Comparison of ENCODE assay signal across 26 mouse cellular contexts in the genomic region with DNA sequence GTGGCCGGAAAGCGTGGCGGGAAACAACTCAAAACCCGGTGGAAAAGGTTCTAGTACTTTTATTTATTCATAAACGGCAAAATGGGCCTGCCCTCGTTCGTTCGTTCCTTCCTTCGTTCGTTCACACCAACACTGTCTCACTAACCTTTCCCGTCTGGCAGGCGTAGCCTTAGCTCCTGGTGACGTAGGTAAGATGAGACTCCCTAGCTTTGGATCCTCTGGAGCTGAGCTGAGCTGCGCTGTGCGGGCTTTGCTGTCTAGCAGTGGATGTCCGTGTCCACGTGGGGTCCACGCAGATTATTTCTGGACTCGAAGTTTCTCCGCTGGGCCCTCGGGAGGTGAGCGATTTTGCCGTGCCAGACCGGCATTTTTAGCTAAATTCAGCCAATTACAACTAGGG. TPM values are rescaled to one million over a fixed set of nuclear protein-coding genes. Genes with fewer than 3 reads are reported as not detected.
A peak's percentile ranks its signal among the peaks of the same experiment; 100 is the strongest.
DNase-seq lines count a peak whose midpoint lies in the region; ATAC-seq and TF ChIP-seq lines count a peak whose summit lies in the region.
"Had no signal": no experiment of that assay in that cellular context is flagged by ENCODE, and none has a peak within 500 bp of the region (broad histone marks: within the 10 kb centered on the region; RNA-seq: fewer than 3 reads in every experiment).

No protein-coding gene starts in this region.

- H3K27ac ChIP-seq in embryonic facial prominence, embryonic 11.5 days (replicated peaks; ENCODE audit: low read depth, low read length), result no peak overlapping the region
- no peak overlapping the region for H3K27ac ChIP-seq in embryonic facial prominence, embryonic 10.5 days (replicated peaks)
- H3K27ac ChIP-seq in ES-Bruce4 (ENCODE audit: insufficient read depth, low read length), result peak overlapping the region; percentile 23
- H3K27ac ChIP-seq: gastrocnemius, adult 2 months; heart, embryonic 15.5 days; hindbrain, embryonic 10.5 days; hindbrain, embryonic 13.5 days; intestine, embryonic 15.5 days had no signal

- H3K36me3 ChIP-seq in embryonic facial prominence, embryonic 11.5 days (replicated peaks; ENCODE audit: control insufficient read depth, insufficient read depth, low read depth, low read length), result peaks cover 4% of the 10 kb centered on the region; the same call in 1 of the 2 replicates
- peaks cover 59% of the 10 kb centered on the region for H3K36me3 ChIP-seq in embryonic facial prominence, embryonic 10.5 days (replicated peaks)
- peaks cover 18% of the 10 kb centered on the region for H3K36me3 ChIP-seq in ES-Bruce4 (ENCODE audit: control insufficient read depth, insufficient read depth, low read length, poor library complexity, severe bottlenecking)

- TF ChIP-seq EP300 in ES-Bruce4 (IDR thresholded peaks at IDR 0.05; ENCODE audit: insufficient read depth, low read depth, low read length), result no peak

- no peak for TF ChIP-seq CTCF in ES-Bruce4 (IDR thresholded peaks at IDR 0.05; ENCODE audit: low read depth, low read length)

- H3K4me1 ChIP-seq in embryonic facial prominence, embryonic 11.5 days (ENCODE audit: control insufficient read depth, insufficient read depth, low read length), result no peaks in the 10 kb centered on the region
- H3K4me1 ChIP-seq in embryonic facial prominence, embryonic 10.5 days, result no peaks in the 10 kb centered on the region
- no peaks in the 10 kb centered on the region for H3K4me1 ChIP-seq in ES-Bruce4 (ENCODE audit: control insufficient read depth, insufficient read depth, low read length)
- H3K4me1 ChIP-seq: hindbrain, embryonic 10.5 days; hindbrain, embryonic 13.5 days; intestine, embryonic 15.5 days had no signal

- TF ChIP-seq POLR2A in ES-Bruce4 (IDR thresholded peaks at IDR 0.05; ENCODE audit: insufficient read depth, low read length), result no peak

- no peaks in the 10 kb centered on the region for H3K27me3 ChIP-seq in embryonic facial prominence, embryonic 11.5 days (ENCODE audit: control insufficient read depth, insufficient read depth, low read length)
- H3K27me3 ChIP-seq in embryonic facial prominence, embryonic 10.5 days (replicated peaks; ENCODE audit: low read depth, poor library complexity, severe bottlenecking), result no peaks in the 10 kb centered on the region
- no peaks in the 10 kb centered on the region for H3K27me3 ChIP-seq in ES-Bruce4 (ENCODE audit: control insufficient read depth, insufficient read depth, low read length, poor library complexity, severe bottlenecking)
- H3K27me3 ChIP-seq: heart, embryonic 12.5 days; heart, embryonic 15.5 days; hindbrain, embryonic 13.5 days; intestine, embryonic 15.5 days had no signal

- ATAC-seq in embryonic facial prominence, embryonic 11.5 days (replicated peaks; ENCODE audit: insufficient number of reproducible peaks, low FRiP score, low TSS enrichment, low read depth), result 0 out of 2 replicates have a peak, but pooled peaks have one; percentile 70
- no peak for ATAC-seq in erythroblast, adult 5-6 weeks (replicated peaks; ENCODE audit: low FRiP score, poor library complexity, severe bottlenecking)
- ATAC-seq in CD4-positive, CD25-positive, alpha-beta regulatory T cell, adult 4 months, result no peak
- ATAC-seq: forebrain, embryonic 14.5 days; forebrain, postnatal 0 days; hindbrain, embryonic 16.5 days; intestine, embryonic 15.5 days had no signal

- H3K4me2 ChIP-seq in embryonic facial prominence, embryonic 11.5 days (ENCODE audit: low read depth, low read length), result no peak overlapping the region
- H3K4me2 ChIP-seq: heart, embryonic 12.5 days; heart, embryonic 15.5 days; hindbrain, embryonic 13.5 days; intestine, embryonic 15.5 days had no signal

- H3K9ac ChIP-seq in embryonic facial prominence, embryonic 11.5 days (replicated peaks; ENCODE audit: low read length), result no peak overlapping the region
- H3K9ac ChIP-seq in ES-Bruce4 (ENCODE audit: low read depth, poor library complexity, severe bottlenecking), result peak overlapping the region; percentile 33
- H3K9ac ChIP-seq: forebrain, postnatal 0 days; heart, embryonic 12.5 days; heart, embryonic 15.5 days; hindbrain, embryonic 13.5 days; intestine, embryonic 15.5 days had no signal

- 94% methylated on average over 24 of the region's 24 CpGs for WGBS in embryonic facial prominence, embryonic 11.5 days
- 95% methylated on average over 24 of the region's 24 CpGs for WGBS in embryonic facial prominence, embryonic 10.5 days

- H3K9me3 ChIP-seq in embryonic facial prominence, embryonic 11.5 days (replicated peaks; ENCODE audit: control insufficient read depth, low read length), result no peaks in the 10 kb centered on the region
- 0 out of 2 replicates have a peak, but pooled peaks cover 3% of the 10 kb centered on the region for H3K9me3 ChIP-seq in embryonic facial prominence, embryonic 10.5 days
- H3K9me3 ChIP-seq in ES-Bruce4 (replicated peaks; ENCODE audit: control insufficient read depth, insufficient read depth, low read length, poor library complexity, severe bottlenecking), result no peaks in the 10 kb centered on the region
- H3K9me3 ChIP-seq: heart, embryonic 12.5 days; heart, embryonic 15.5 days; hindbrain, embryonic 13.5 days; intestine, embryonic 15.5 days had no signal

- H3K4me3 ChIP-seq in embryonic facial prominence, embryonic 11.5 days (ENCODE audit: low read depth, low read length), result no peak overlapping the region
- H3K4me3 ChIP-seq in embryonic facial prominence, embryonic 10.5 days, result no peak overlapping the region
- H3K4me3 ChIP-seq in ES-Bruce4 (ENCODE audit: low read depth, low read length), result peak overlapping the region; percentile 29
- H3K4me3 ChIP-seq: gastrocnemius, adult 2 months; heart, embryonic 12.5 days; heart, embryonic 15.5 days; hindbrain, embryonic 10.5 days; hindbrain, embryonic 13.5 days; intestine, embryonic 15.5 days had no signal

- no peak for DNase-seq in embryonic facial prominence, embryonic 11.5 days (ENCODE audit: low spot score)
- no peak for DNase-seq in embryonic facial prominence, embryonic 10.5 days (ENCODE audit: low spot score)
- DNase-seq in R1 (ENCODE audit: low read depth, low spot score), result peak; percentile 69
- DNase-seq: adrenal gland, adult 2 months; adrenal gland, postnatal 14 days; cerebellum, adult 11 months; cerebellum, adult 2 months; cerebellum, adult 9-11 months; cerebellum, postnatal 25 days; forebrain, postnatal 0 days; gastrocnemius, adult 2 months; gastrocnemius, postnatal 14 days; heart, adult 18-20 months; heart, postnatal 10 days; heart, postnatal 36 days; kidney, adult 11 months had no signal

RNA-seq across cellular contexts. Expression of gene Psma6, which starts 36.2 kb away (rescaled TPM):
- polyA plus RNA-seq in embryonic facial prominence, embryonic 11.5 days (2014; fragmentation: Nextera tagmentation; extraction: Ambion mirVana), result 523 and 533 TPM in 2 replicates
- polyA plus RNA-seq in embryonic facial prominence, embryonic 10.5 days (2016; fragmentation: Nextera tagmentation; extraction: Ambion mirVana), result 510 and 513 TPM in 2 replicates
- 308 and 323 TPM in 2 replicates for polyA plus RNA-seq in ES-Bruce4 (2011; ENCODE audit: insufficient read depth, insufficient read length, low read depth, missing spikeins)
- total RNA-seq in erythroblast, adult 5-6 weeks (2015; ENCODE audit: low replicate concordance), result 66.3 and 98.4 TPM in 2 replicates
- 99.5 and 111 TPM in 2 replicates for total RNA-seq in erythroblast, adult 5-6 weeks (2017; ENCODE audit: low replicate concordance)
- polyA plus RNA-seq in CD4-positive, CD25-positive, alpha-beta regulatory T cell, adult 4 months (2017; shearing (Covaris generic)), result 100 to 1,000 TPM; 249 to 250 TPM
